8 mouse cellular contexts compared by ENCODE assay signal in genomic region chr6:135363344-135364040, GRCm38 (mm10). TPM values are rescaled to one million over a fixed set of nuclear protein-coding genes. Genes with fewer than 3 reads are reported as not detected.
DNase-seq lines count a peak whose midpoint lies in the region; ATAC-seq and TF ChIP-seq lines count a peak whose summit lies in the region.

No protein-coding gene starts in this region.

- WGBS in liver, embryonic 13.5 days (ENCODE audit: insufficient replicate concordance): 50% methylated on average over 10 of the region's 10 CpGs
- 65% methylated on average over 10 of the region's 10 CpGs for WGBS in liver, embryonic 11.5 days
- WGBS in embryonic facial prominence, embryonic 14.5 days: 33% methylated on average over 10 of the region's 10 CpGs
- WGBS in limb, embryonic 15.5 days: 25% methylated on average over 10 of the region's 10 CpGs

- H3K4me3 ChIP-seq in liver, embryonic 13.5 days (replicated peaks): 0 out of 2 replicates have a peak overlapping the region, but pooled peaks have one; percentile 12
- no peak overlapping the region for H3K4me3 ChIP-seq in liver, embryonic 11.5 days (ENCODE audit: low read depth, low read length)
- H3K4me3 ChIP-seq in ES-E14 (ENCODE audit: insufficient read depth in 1 of 2, low read depth in 1 of 2, low read length in 2 of 2, poor library complexity in 1 of 2, severe bottlenecking in 1 of 2): peak overlapping the region; percentile 25 to 31; a peak in 3 of 4 replicates
- peak overlapping the region; percentile 54 for H3K4me3 ChIP-seq in embryonic facial prominence, embryonic 14.5 days (ENCODE audit: low read depth, low read length)
- H3K4me3 ChIP-seq in limb, embryonic 15.5 days: peak overlapping the region; percentile 61

- H3K27me3 ChIP-seq in liver, embryonic 13.5 days: no peaks in the 10 kb centered on the region
- no peaks in the 10 kb centered on the region for H3K27me3 ChIP-seq in liver, embryonic 11.5 days (replicated peaks; ENCODE audit: control insufficient read depth, insufficient read depth, low read length)
- no peaks in the 10 kb centered on the region for H3K27me3 ChIP-seq in embryonic facial prominence, embryonic 14.5 days (replicated peaks; ENCODE audit: control insufficient read depth, insufficient read depth, low read length)
- H3K27me3 ChIP-seq in limb, embryonic 15.5 days: no peaks in the 10 kb centered on the region

- in situ Hi-C loops in ES-E14 (cut with MboI; ENCODE audit: low sequenced_read_pairs in 2 of 2, unreplicated experiment in 2 of 2): no loop called here

- ATAC-seq in liver, embryonic 13.5 days (ENCODE audit: low read depth): no peak
- ATAC-seq in liver, embryonic 11.5 days (replicated peaks; ENCODE audit: low FRiP score): no peak
- no peak for ATAC-seq in embryonic facial prominence, embryonic 14.5 days (ENCODE audit: low read depth)
- no peak for ATAC-seq in limb, embryonic 15.5 days (ENCODE audit: insufficient number of reproducible peaks, low FRiP score, low TSS enrichment, low read depth)

- H3K4me2 ChIP-seq in liver, embryonic 13.5 days: no peak overlapping the region
- no peak overlapping the region for H3K4me2 ChIP-seq in liver, embryonic 11.5 days
- H3K4me2 ChIP-seq in embryonic facial prominence, embryonic 14.5 days (ENCODE audit: low read depth, low read length): peak overlapping the region; percentile 60
- H3K4me2 ChIP-seq in limb, embryonic 15.5 days: peak overlapping the region; percentile 53

- no peaks in the 10 kb centered on the region for H3K36me3 ChIP-seq in liver, embryonic 13.5 days
- H3K36me3 ChIP-seq in liver, embryonic 11.5 days (ENCODE audit: control insufficient read depth, insufficient read depth, low read length): no peaks in the 10 kb centered on the region
- no peaks in the 10 kb centered on the region for H3K36me3 ChIP-seq in ES-E14 (ENCODE audit: control insufficient read depth, insufficient read depth, low read length, poor library complexity, severe bottlenecking)
- H3K36me3 ChIP-seq in embryonic facial prominence, embryonic 14.5 days (ENCODE audit: control insufficient read depth, insufficient read depth, low read length): peaks cover 13% of the 10 kb centered on the region; the same call in 1 of the 2 replicates
- H3K36me3 ChIP-seq in limb, embryonic 15.5 days: 0 out of 2 replicates have a peak, but pooled peaks cover 6% of the 10 kb centered on the region

- H3K9me3 ChIP-seq in liver, embryonic 13.5 days (replicated peaks): no peaks in the 10 kb centered on the region
- no peaks in the 10 kb centered on the region for H3K9me3 ChIP-seq in liver, embryonic 11.5 days (ENCODE audit: control insufficient read depth, low read length)
- H3K9me3 ChIP-seq in ES-E14 (ENCODE audit: control insufficient read depth, insufficient read depth, low read depth, low read length): no peaks in the 10 kb centered on the region
- H3K9me3 ChIP-seq in embryonic facial prominence, embryonic 14.5 days (ENCODE audit: control insufficient read depth, low read length): no peaks in the 10 kb centered on the region
- no peaks in the 10 kb centered on the region for H3K9me3 ChIP-seq in limb, embryonic 15.5 days

- no peak overlapping the region for H3K27ac ChIP-seq in liver, embryonic 13.5 days
- H3K27ac ChIP-seq in liver, embryonic 11.5 days (ENCODE audit: low read depth, low read length): no peak overlapping the region
- H3K27ac ChIP-seq in ES-E14 (ENCODE audit: insufficient read depth, low read depth, low read length, poor library complexity, severe bottlenecking): no peak overlapping the region
- peak overlapping the region; percentile 97 for H3K27ac ChIP-seq in embryonic facial prominence, embryonic 14.5 days (replicated peaks; ENCODE audit: low read depth, low read length)
- H3K27ac ChIP-seq in limb, embryonic 15.5 days: peak overlapping the region; percentile 98

- H3K4me1 ChIP-seq in liver, embryonic 13.5 days (replicated peaks): peaks cover 11% of the 10 kb centered on the region; the same call in 1 of the 2 replicates
- H3K4me1 ChIP-seq in liver, embryonic 11.5 days (replicated peaks; ENCODE audit: control insufficient read depth, insufficient read depth, low read length): 0 out of 2 replicates have a peak, but pooled peaks cover 2% of the 10 kb centered on the region
- H3K4me1 ChIP-seq in ES-E14 (ENCODE audit: control insufficient read depth in 2 of 2, insufficient read depth in 2 of 2, low read length in 2 of 2, poor library complexity in 1 of 2): peaks cover 8 to 10% of the 10 kb centered on the region in 2 experiments; a peak in 3 of 4 replicates
- peaks cover 44% of the 10 kb centered on the region for H3K4me1 ChIP-seq in embryonic facial prominence, embryonic 14.5 days (ENCODE audit: control insufficient read depth, insufficient read depth, low read length)
- H3K4me1 ChIP-seq in limb, embryonic 15.5 days: peaks cover 69% of the 10 kb centered on the region

- DNase-seq in liver, embryonic 13.5 days: no peak
- DNase-seq in liver, embryonic 11.5 days (ENCODE audit: low spot score): no peak
- no peak for DNase-seq in ES-E14 (ENCODE audit: low read depth, low spot score)
- peak; percentile 72 for DNase-seq in embryonic facial prominence, embryonic 14.5 days (ENCODE audit: low spot score)
- no peak for DNase-seq in left cerebral cortex, postnatal 14 days (ENCODE audit: low spot score in 2 of 2)
- DNase-seq in gastrocnemius, adult 8-10 months (ENCODE audit: low spot score in 2 of 2): no peak
- DNase-seq in cerebellum, adult 18-20 months: no peak

- intact Hi-C loops in left cerebral cortex, postnatal 14 days (cut with DNase I): no loop called here

- no peak overlapping the region for H3K9ac ChIP-seq in liver, embryonic 13.5 days
- H3K9ac ChIP-seq in liver, embryonic 11.5 days (ENCODE audit: low read depth, low read length): no peak overlapping the region
- H3K9ac ChIP-seq in ES-E14 (ENCODE audit: insufficient read depth, low read depth, low read length, poor library complexity, severe bottlenecking): no peak overlapping the region
- H3K9ac ChIP-seq in embryonic facial prominence, embryonic 14.5 days (ENCODE audit: low read depth, low read length): peak overlapping the region; percentile 81
- peak overlapping the region; percentile 69 for H3K9ac ChIP-seq in limb, embryonic 15.5 days

TF ChIP-seq in ES-E14, 5 proteins besides CTCF, POLR2A, EP300 and RAD21:
- TF ChIP-seq ZC3H11A (IDR thresholded peaks at IDR 0.05; ENCODE audit: borderline replicate concordance, low read depth, low read length) (no peak), HCFC1 (IDR thresholded peaks at IDR 0.05; ENCODE audit: borderline replicate concordance, insufficient read depth, low read length) (no peak), CHD2 (IDR thresholded peaks at IDR 0.05; ENCODE audit: low read depth, low read length) (no peak), MAFK (IDR thresholded peaks at IDR 0.05; ENCODE audit: insufficient read depth, low read depth, low read length) (no peak), ZNF384 (IDR thresholded peaks at IDR 0.05; ENCODE audit: low read depth, low read length) (no peak)
TF ChIP-seq in ES-E14: peak in this region for 0.

RNA-seq across cellular contexts. Expression of gene Emp1, which starts 1.1 kb away (rescaled TPM):
- 1.7 and 1.8 TPM in 2 replicates for polyA plus RNA-seq in liver, embryonic 13.5 days (2015; fragmentation: Nextera tagmentation; extraction: Ambion mirVana)
- 0.81 and 1.5 TPM in 2 replicates for polyA plus RNA-seq in liver, embryonic 11.5 days (2014; fragmentation: Nextera tagmentation; extraction: Ambion mirVana)
- 49.3 and 61.3 TPM in 2 replicates for total RNA-seq in ES-E14 (2012; rRNA removed)
- polyA plus RNA-seq in embryonic facial prominence, embryonic 14.5 days (2014; fragmentation: Nextera tagmentation; extraction: Ambion mirVana): 56.5 and 70.8 TPM in 2 replicates
- 244 and 369 TPM in 2 replicates for polyA plus RNA-seq in limb, embryonic 15.5 days (2015; fragmentation: Nextera tagmentation; extraction: Ambion mirVana)
- total RNA-seq in left cerebral cortex, postnatal 14 days (2021): 1 to 10 TPM; 3.4 to 3.6 TPM
- 10 to 100 TPM; 12.3 to 26.2 (median 18.0) TPM for total RNA-seq in gastrocnemius, adult 8-10 months (2022)

RNA-seq across cellular contexts. Expression of gene Pbp2, which starts 53.3 kb away (rescaled TPM):
- polyA plus RNA-seq in liver, embryonic 13.5 days (2015; fragmentation: Nextera tagmentation; extraction: Ambion mirVana): not detected in 2 replicates
- polyA plus RNA-seq in liver, embryonic 11.5 days (2014; fragmentation: Nextera tagmentation; extraction: Ambion mirVana): not detected in 2 replicates
- 0.31 TPM in 1 of 2 replicates, not detected in the other for total RNA-seq in ES-E14 (2012; rRNA removed)
- 0.31 TPM in 1 of 2 replicates, not detected in the other for polyA plus RNA-seq in embryonic facial prominence, embryonic 14.5 days (2014; fragmentation: Nextera tagmentation; extraction: Ambion mirVana)
- polyA plus RNA-seq in limb, embryonic 15.5 days (2015; fragmentation: Nextera tagmentation; extraction: Ambion mirVana): 2.6 and 3.4 TPM in 2 replicates
- under 1 TPM; 0.34 to 0.72 TPM for total RNA-seq in left cerebral cortex, postnatal 14 days (2021)
- total RNA-seq in gastrocnemius, adult 8-10 months (2022): not detected

Comparison
In these comparisons a context has a peak if more than half of its experiments do, and no peak if none do; other contexts are left out.
1. H3K27ac ChIP-seq: peak in embryonic facial prominence, embryonic 14.5 days (single experiment) and limb, embryonic 15.5 days (single experiment); none in liver, embryonic 13.5 days (single experiment), liver, embryonic 11.5 days (single experiment) and ES-E14 (single experiment).
2. H3K4me2 ChIP-seq: peak in embryonic facial prominence, embryonic 14.5 days (single experiment) and limb, embryonic 15.5 days (single experiment); none in liver, embryonic 13.5 days (single experiment) and liver, embryonic 11.5 days (single experiment).
3. H3K9ac ChIP-seq: peak in embryonic facial prominence, embryonic 14.5 days (single experiment) and limb, embryonic 15.5 days (single experiment); none in liver, embryonic 13.5 days (single experiment), liver, embryonic 11.5 days (single experiment) and ES-E14 (single experiment).
4. RNA of gene Emp1, which starts 1.1 kb away (polyA plus RNA-seq): 244 to 369 TPM in limb, embryonic 15.5 days and 56.5 to 70.8 TPM in embryonic facial prominence, embryonic 14.5 days; 1.7 to 1.8 TPM in liver, embryonic 13.5 days and 0.81 to 1.5 TPM in liver, embryonic 11.5 days; every median in the first group is over 10 times any median in the second.